Mouse (Mus musculus) adipocyte (in vitro differentiated cells): ENCODE data around the gene Usp38.
A peak's percentile ranks its signal among the peaks of the same experiment; 100 is the strongest.
"Not testable (repeated sequence)": the region's sequence is repeated elsewhere in the genome, so short reads cannot be mapped to it uniquely, and the experiment has no call there.

Experiments used
- DNase-seq: peaks from one replicate; pipeline ENCODE4 v3.0.0-alpha.2; 2016; ENCODE audit warnings: low spot score

Gene Usp38

GRCm38 (mm10) chr8:81014789-81015699 lies at the start of gene Usp38:
Gene Usp38 (minus strand): TSS chr8:81014928.
- peak; percentile 99 for DNase-seq

GRCm38 (mm10) chr8:81062566-81062965 lies 47.8 kb upstream of the Usp38 start:
- no peak for DNase-seq

- peak; percentile 42 for DNase-seq
These were observed 47.2 kb upstream of the Usp38 start for GRCm38 (mm10) chr8:81061950-81062349.

GRCm38 (mm10) chr8:81044201-81044600 lies 29.5 kb upstream of the Usp38 start:
- no peak for DNase-seq

- no peak for DNase-seq
These were observed 13.3 kb upstream of the Usp38 start for GRCm38 (mm10) chr8:81027991-81028390.

GRCm38 (mm10) chr8:81017548-81017947 lies 2.8 kb upstream of the Usp38 start:
- not testable (repeated sequence) for DNase-seq

- no peak for DNase-seq
These were observed 757 bp downstream of the Usp38 start for GRCm38 (mm10) chr8:81013811-81014530.

GRCm38 (mm10) chr8:81012699-81013098 lies 2.0 kb downstream of the Usp38 start:
- no peak for DNase-seq

- no peak for DNase-seq
These were observed 2.6 kb downstream of the Usp38 start for GRCm38 (mm10) chr8:81012031-81012560.

- no peak for DNase-seq
These were observed 4.3 kb downstream of the Usp38 start for GRCm38 (mm10) chr8:81010386-81010785.

GRCm38 (mm10) chr8:81005114-81005513 lies 9.6 kb downstream of the Usp38 start:
- DNase-seq = no peak

GRCm38 (mm10) chr8:80996632-80997031 lies 18.1 kb downstream of the Usp38 start:
- peak; percentile 44 for DNase-seq

- DNase-seq = peak; percentile 50
These were observed 22.8 kb downstream of the Usp38 start for GRCm38 (mm10) chr8:80991937-80992336.

- peak; percentile 69 for DNase-seq
These were observed 31.9 kb downstream of the Usp38 start for GRCm38 (mm10) chr8:80982829-80983228.

GRCm38 (mm10) chr8:80981696-80982095 lies 33.0 kb downstream of the Usp38 start:
- DNase-seq = no peak

- DNase-seq = no peak
These were observed 34.7 kb downstream of the Usp38 start for GRCm38 (mm10) chr8:80980063-80980462.

GRCm38 (mm10) chr8:80977231-80977630 lies 37.5 kb downstream of the Usp38 start:
- DNase-seq = peak; percentile 71

- DNase-seq = peak; percentile 15
These were observed 43.6 kb downstream of the Usp38 start for GRCm38 (mm10) chr8:80971150-80971549.

- DNase-seq = no peak
These were observed 44.6 kb downstream of the Usp38 start for GRCm38 (mm10) chr8:80970000-80970685.

- no peak for DNase-seq
These were observed 45.3 kb downstream of the Usp38 start for GRCm38 (mm10) chr8:80969423-80969822.

- DNase-seq = no peak
These were observed 51.6 kb downstream of the Usp38 start for GRCm38 (mm10) chr8:80963095-80963494.

GRCm38 (mm10) chr8:80962592-80962983 lies 52.1 kb downstream of the Usp38 start:
- no peak for DNase-seq
